Mouse (Mus musculus): ENCODE results near the gene Gm7714.
"Not testable (repeated sequence)": the region's sequence is repeated elsewhere in the genome, so short reads cannot be mapped to it uniquely, and the experiment has no call there.

Gene Gm7714

GRCm38 (mm10) chr5:88268619-88269018, at the start of gene Gm7714:
Gene Gm7714 (plus strand): TSS chr5:88268919.
- no peak for DNase-seq

DNA sequence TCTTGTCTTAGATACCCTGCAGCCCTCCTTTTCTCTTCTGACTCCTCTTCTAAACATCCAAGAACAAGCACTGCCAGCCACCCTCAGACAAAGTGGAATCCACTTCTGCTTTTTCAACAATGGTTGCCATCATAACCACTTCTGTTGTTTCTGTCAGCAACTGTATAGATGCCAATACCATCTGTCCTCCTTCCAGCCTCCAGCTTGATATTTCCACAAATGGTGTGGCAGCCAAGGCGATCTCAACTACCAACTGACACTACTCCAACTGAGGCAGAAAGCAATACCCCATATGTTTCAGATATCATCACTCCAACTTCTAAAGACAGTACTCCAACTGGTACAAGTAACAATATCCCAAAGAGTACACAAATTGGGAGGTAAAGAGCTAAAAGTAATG, 12.2 kb upstream of the Gm7714 start:
- DNase-seq, result no peak

GRCm38 (mm10) chr5:88311307-88311706, 42.6 kb downstream of the Gm7714 start:
- DNase-seq, result not testable (repeated sequence)

DNA sequence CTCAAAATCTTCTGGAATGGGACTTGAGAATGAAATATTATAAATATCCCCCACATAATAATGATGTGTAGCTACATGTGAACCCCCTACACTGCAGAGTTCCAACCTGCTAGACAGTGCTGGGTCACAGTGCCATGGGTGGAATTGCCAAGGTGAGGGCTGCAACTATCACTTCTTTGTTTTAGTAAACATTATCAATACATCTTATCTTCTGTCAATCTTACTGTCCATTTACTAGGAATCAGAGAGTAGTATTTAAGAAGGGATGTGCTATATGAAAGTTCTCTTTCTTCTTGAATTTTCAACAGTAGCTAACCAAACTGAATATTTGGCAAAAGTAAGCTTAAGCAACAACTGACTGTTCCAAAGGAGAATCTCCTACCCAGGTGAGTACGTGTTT, 48.3 kb downstream of the Gm7714 start, which contains the start of gene Prol1:
Prol1 (plus strand) TSS at position 301 of the 400 bp plus-strand sequence.
- DNase-seq, result no peak
